Mouse (Mus musculus): ENCODE measurements around the gene Teddm1b. TPM values are rescaled to one million over a fixed set of nuclear protein-coding genes. Genes with fewer than 3 reads are reported as not detected.

Gene Teddm1b
- polyA plus RNA-seq, 1 experiment from 2014 or later, result 0.46 TPM

Small RNA genes within 50 kb of the gene (microRNA-seq; reads per million reads assigned to microRNA genes)
- gene Mir8114, result 31.5 reads per million, percentile 33 among the genes with 10 or more reads in this experiment

Other genes with a start within 250 kb of the Teddm1b start
- 18.3 and 18.6 TPM in 2 replicates for gene Rgs8, start 221.3 kb upstream of the Teddm1b start, polyA plus RNA-seq (2016; fragmentation: Nextera tagmentation; extraction: Ambion mirVana)
- gene Rgs16, start 134.0 kb upstream of the Teddm1b start, polyA plus RNA-seq (2016; fragmentation: Nextera tagmentation; extraction: Ambion mirVana), result 24.9 and 27.0 TPM in 2 replicates
- 39.5 and 40.0 TPM in 2 replicates for gene Rnasel, start 124.9 kb upstream of the Teddm1b start, polyA plus RNA-seq (2016; fragmentation: Nextera tagmentation; extraction: Ambion mirVana)
- gene Rgsl1, start 30.2 kb upstream of the Teddm1b start, polyA plus RNA-seq (2016; fragmentation: Nextera tagmentation; extraction: Ambion mirVana), result 0.12 and 0.27 TPM in 2 replicates
- gene Teddm1a, start 17.4 kb downstream of the Teddm1b start, polyA plus RNA-seq (2016; fragmentation: Nextera tagmentation; extraction: Ambion mirVana), result not detected in 2 replicates
- 126 TPM in 2 replicates for gene Glul, start 25.6 kb downstream of the Teddm1b start, polyA plus RNA-seq (2016; fragmentation: Nextera tagmentation; extraction: Ambion mirVana)
- 0.66 and 0.77 TPM in 2 replicates for gene Teddm2, start 25.9 kb downstream of the Teddm1b start, polyA plus RNA-seq (2016; fragmentation: Nextera tagmentation; extraction: Ambion mirVana)

All from hindbrain, embryonic 12.5 days (tissue).